Mouse (Mus musculus): ENCODE measurements at regions not wholly inside any gene's neighbourhood (a gene's known extent, or its start where the extent isn't known, plus 50 kb on each side); places are given as distances from the start of the nearest gene placed in this dataset.

DNA sequence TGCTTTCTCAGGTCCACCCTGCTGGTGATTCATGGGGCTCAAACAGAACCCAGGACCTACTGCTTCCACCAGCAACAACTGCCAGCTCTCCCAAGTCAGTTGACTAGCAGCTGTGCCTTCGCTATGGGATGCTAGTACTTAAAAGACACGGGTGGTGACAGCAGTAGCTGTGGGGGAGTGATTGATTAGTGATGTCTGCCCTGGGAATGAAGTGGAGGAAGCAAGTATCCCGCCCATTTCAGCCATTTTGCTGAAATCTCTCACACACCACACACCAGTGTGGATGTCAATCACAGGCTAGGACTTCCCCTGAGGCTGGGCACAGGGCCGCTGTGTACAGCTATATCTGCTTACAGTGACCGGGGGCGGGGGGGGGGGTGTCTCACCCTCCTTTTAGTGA, 153.2 kb downstream of the Matn1 start:
- no peak for DNase-seq (ENCODE audit: low spot score)

DNA sequence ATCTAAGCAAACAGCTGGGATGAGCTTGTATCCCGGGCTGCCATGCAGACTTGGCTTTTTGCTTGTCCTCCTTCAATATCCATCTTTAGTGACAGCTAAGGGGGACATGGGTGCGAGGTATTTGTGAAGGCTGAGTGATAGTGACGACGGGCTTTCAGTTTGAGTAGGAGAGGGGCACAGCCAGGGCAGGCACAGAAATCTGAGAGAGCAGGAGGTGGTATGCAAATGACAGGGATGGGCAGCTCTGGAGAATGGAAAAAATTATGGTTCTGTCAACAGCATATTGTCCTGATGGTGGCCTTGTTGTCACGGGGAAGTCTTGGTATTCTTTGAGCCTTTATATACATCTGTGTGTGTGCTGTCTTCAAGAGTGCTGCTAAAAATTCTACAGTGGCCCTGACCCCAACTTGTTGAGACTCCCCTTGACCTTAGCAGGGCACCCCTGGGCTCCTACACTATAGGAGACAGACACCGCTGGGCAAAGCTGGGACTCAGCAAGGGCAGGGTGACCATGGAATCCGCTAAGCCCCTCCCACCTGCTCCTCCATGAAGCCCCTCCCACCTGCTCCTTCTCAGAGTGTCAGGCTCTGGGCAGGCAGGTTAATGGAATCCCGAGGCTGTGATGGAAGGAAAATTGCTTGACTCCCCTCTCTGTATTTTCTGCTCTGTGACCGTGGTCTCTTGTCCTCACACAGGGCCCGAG, 156.1 kb downstream of the Matn1 start:
- DNase-seq (ENCODE audit: low spot score), result no peak

DNA sequence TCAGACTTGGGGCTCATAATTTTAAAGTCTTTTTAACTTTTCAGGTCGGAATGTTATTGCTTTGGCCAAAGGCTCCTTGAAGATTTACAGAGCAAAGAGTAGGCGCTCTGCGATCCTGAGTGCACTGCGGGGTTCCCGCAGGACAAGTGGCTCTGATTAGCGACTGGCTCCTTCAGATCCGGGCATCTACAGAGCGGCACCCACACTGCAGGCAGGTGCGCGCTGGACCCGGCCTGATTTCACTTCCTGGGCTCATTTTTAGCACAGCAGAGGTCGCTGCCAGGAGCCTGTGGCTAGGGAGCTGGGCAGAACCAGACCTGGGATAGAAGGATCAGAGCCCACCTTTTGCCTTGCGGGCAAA, 156.6 kb downstream of the Matn1 start:
- DNase-seq (ENCODE audit: low spot score), result no peak

DNA sequence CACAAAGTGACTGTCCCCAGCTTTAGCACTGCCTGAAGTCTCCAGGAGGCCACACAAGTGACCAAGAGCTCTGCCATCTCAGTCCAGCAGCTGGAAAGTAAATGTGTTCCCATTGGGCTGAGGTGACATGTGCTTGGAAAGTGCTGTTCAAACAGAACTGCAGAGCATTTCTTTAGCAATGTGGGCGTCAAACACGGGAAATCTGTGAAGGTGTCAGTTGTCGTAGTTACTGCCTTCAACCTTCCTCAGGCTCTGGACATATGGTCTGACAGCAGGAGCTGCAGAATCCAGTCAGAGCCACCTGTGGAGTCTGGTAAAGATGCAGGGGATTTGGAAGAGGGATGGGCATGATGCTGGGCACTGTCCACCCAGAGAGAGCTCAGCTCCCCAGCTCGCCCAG, 158.0 kb downstream of the Matn1 start:
- no peak for DNase-seq (ENCODE audit: low spot score)

DNA sequence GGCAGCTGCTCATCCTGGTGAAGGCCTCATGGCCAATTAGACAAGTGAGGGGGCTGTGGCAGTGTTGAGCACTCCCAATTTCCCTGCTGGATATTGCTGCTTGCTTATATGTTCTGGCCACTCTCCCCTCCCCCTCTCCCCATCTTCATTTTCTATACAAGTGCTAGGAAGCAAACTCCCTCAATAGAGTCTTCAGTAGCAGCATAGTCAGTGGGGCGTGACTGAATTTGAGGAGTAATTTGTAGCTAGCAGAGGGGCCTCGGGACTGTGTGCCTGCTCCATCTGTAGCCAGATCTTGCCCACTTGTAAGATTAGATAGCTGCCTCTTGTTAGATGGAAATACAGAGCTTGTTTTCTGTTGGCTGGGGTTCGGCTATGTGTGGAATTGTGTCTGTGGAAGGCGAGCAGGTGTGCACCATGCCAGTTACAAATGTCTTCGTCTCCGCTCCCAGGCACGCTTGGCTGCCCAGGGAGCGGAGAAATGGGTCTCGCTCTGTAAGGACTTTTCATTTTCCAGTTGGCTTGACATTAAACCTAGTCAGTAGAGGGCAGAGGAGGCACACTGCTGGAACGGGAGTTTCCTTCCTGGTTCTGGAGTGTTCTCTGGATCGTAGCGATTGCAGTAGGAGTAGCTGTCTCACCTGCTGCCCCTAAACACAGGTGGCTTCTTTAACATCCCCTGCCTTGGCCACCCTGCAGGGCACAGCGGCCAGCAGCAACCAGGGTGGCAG, 163.1 kb downstream of the Matn1 start:
- DNase-seq (ENCODE audit: low spot score), result no peak

DNA sequence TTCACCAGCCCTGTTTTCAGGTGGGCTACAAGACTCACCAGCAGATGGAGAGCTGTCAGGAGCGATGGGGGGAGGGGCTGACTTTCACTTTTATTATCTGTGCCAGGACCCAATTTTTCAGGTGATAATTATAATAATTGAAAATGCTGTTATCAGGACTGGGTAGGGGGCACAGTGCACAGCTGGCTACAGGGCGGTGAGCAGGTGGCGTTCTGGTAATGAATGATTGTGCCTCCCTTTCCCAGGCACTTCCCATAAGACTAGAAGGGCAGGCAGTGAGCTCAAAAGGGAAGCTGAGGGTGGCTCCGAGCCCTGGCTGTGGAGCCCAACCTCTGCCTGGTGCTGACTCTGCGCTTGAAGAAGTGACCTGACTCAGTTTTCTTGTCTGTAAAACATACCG, 168.4 kb downstream of the Matn1 start:
- no peak for DNase-seq (ENCODE audit: low spot score)

DNA sequence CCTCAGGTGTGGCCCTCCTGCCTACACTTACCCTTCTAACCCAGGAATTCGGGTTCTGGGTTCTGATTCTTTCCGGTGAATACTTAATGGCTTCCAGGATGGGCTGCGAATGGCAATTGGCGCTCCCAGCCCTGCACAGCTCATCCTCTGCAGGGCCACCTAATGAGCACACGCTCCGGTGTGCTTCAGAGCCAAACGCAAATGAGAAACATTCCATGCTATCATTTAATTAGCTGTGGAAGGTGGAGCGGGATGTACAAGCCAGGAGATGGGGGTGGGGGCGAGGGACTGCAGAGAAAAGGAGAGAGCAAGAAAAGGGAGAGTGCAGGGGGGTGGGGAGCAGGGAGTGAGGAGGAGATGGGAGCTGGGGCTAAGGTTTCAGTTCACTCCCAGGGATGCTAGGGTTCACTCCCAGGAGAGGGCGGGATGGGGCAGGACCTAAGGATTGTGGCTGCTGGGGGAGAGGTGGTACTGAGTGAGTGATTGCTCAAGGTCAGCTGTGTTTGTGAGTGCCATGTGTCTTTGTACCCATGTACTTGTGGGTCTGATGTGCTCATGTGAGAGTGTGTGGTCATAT, 169.6 kb downstream of the Matn1 start:
- no peak for DNase-seq (ENCODE audit: low spot score)

DNA sequence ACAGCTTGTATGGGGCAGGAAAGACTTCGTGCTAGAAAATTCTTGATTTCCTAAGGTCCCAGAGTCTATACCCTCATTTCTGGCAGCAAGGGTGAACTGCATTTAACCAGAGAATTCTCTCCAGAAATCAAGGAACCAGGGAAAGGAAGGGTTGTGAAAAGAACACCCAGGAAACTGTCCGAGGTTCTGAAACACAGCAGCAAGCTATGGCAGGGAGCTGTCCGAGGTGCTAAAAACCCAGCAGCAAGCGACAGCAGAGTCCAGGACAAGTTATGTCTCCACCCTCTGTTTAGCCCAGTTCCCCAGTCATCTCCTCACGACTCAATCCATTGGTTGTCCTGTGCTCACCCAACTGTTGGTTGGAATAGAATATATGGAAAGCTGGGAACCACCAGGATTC, 171.1 kb downstream of the Matn1 start:
- peak; percentile 47 for DNase-seq (ENCODE audit: low spot score)

DNA sequence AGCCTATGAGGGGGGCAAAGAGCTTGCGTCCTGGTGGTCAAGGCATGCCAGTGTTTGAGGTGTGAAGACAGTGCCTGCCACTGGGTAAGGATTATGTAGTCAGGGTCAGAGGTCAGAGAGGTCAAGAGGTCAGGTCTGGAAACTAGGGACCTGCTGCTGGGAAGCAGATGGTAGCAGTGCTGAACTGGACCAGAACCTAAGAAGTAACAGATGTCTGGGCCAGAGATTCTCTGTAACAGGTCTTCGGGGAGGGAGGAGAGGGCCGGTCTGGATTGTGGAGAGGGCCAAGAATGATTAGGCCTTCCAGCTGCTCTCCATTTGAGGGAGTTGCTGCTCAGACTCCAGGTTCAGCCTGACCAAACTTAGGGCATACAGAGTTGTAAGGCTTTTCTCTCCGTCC, 174.4 kb downstream of the Matn1 start:
- no peak for DNase-seq (ENCODE audit: low spot score)

DNA sequence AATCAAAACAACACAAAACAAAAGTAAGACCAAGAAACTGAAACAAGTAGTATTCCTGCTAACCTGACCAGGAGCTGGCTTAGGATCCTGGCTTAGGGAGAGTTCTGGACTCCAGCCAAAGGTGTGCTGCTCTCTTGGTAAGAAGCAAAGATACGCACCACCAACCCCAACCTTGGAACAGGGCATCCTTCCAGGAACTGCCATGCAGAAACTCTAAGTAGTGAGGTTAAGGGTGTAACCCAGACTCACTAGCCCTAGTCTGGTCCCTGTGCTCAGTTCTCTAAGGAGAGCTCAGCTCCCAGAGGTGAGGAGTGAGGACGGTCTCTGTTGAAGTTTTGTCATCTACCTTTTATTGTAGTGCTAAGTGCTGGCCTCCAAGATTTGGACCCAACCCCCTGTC, 175.4 kb downstream of the Matn1 start:
- DNase-seq (ENCODE audit: low spot score), result no peak

DNA sequence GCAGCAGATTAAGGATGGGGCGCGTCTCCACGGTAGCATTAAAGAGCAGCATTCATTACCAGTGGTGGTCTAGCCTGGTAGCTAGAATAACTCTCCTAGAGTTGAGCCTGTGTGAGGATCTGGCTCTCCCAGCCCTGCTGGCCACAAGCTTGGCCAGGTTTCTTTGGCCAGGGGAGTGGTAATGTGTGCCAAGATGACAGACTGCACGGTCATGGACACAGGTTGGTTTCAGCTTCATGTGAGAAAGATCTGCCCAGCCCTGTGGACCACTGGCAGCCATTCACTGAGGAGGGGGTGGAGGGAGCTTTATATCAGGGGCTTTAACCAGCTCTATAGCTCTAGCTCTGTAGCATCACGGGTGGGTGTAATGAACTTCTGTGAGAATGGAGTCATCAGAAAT, 176.5 kb downstream of the Matn1 start:
- no peak for DNase-seq (ENCODE audit: low spot score)

DNA sequence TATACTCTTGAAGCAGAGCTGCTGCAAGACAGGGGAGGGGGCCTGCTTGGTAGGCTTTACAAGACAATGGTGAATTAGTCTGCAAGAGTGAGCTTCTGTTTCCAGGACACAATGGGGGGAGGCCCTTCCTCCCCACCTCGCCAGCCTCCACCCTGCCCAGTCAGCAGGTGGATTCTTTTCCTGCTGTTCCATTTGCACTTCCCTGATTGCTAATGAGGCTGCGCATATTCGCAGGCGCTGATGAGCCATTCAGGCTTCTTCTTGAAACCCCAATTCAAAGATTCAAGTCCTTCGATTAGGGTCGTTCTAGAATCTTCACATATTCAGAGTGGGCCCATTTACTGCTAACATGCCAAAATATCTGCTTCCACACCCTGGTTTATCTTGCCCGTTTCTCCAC, 181.8 kb downstream of the Matn1 start:
- DNase-seq (ENCODE audit: low spot score), result no peak

DNA sequence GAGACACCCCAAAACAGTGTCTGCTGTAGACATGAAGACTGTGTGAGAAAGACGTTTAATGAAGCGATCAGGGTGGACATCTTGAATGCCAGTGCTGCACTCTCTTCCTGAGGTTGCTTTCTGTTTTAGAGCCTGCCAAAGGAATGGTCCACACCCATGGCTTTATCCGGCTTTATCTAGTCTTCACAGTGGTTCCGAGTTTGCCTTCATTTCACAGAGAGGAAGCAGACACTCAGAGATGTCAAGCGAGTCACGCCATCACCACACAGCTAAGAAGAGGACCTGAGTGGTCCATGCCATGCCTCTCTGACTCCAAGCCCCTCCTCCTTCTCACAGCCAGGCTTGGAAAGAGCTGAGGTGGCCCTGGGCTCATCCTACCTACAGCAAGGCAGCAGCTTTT, 182.7 kb downstream of the Matn1 start:
- no peak for DNase-seq (ENCODE audit: low spot score)

DNA sequence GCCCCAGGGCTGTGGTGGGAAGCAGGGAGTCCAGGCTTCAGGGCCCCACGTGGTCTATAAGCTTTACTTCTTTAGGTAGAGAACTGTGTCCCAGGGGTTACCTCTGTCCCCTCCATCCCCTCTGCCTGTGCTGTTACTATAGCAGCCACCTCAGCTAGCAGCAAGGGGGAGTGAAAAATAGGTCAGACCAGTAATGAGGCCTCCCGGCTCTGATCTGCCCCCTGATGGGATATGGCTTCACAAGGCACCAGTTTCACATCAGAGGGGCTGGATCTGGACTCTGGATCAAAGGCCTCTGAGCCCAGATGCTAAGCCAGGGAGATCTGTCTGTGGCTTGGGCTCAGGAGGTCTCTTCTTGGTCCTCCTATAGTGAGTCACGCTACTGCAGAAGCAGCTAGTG, 184.5 kb downstream of the Matn1 start:
- DNase-seq (ENCODE audit: low spot score), result no peak

DNA sequence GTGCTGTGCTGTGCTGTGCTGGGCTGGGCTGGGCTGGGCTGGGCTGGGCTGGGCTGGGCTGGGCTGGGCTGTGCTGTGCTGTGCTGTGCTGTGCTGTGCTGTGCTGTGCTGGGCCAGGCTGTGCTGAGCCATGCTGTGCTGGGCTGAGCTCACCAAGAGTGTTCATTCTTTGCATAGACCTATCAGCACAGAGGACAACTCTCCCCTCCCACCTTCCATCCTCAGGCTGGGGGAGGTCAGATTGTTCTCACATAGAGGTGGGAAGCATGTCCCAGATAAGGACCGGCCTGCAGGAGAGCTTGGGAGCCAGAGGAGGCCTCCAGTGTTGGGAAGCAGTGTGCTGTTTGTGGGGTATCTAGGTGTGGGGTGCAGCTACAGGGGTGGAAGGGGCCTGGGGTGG, 188.0 kb downstream of the Matn1 start:
- DNase-seq (ENCODE audit: low spot score), result no peak

DNA sequence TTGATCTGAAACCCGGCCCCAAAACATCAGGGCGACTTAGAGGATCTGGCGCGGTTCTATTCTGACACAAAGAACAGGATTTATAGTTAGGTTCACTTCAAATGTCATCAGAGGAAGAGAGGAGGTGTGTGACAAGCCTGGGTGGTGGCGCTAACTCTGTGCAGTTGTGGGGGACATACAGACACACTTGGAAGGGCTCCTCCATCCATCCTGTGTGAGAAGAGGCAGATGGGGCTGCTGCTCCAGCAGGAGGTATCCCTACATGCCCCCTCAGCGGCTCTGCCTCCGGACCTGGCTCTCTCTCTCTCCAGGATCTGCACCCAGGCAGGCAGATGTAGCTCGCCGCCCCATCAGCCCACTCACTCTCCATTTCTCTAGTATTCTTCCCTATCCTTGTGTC, 188.6 kb downstream of the Matn1 start:
- no peak for DNase-seq (ENCODE audit: low spot score)

DNA sequence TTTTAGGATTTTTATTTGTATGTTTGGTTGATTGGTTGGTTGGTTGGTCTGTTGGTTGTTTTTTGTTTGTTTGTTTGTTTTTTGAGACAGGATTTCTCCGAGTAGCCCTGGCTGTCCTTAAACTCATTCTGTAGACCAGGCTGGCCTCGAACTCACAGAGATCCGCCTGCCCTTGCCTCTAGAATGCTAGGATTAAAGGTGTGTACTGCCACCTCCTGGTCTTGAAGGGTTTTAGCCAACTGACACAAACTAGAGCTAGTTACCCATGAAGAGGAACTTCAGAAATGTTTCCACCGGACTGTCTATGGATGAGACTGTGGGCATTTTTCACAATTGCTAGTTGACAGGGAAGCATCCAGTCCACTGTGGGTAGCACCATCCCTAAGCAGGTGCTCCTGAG, 191.7 kb downstream of the Matn1 start:
- no peak for DNase-seq (ENCODE audit: low spot score)

DNA sequence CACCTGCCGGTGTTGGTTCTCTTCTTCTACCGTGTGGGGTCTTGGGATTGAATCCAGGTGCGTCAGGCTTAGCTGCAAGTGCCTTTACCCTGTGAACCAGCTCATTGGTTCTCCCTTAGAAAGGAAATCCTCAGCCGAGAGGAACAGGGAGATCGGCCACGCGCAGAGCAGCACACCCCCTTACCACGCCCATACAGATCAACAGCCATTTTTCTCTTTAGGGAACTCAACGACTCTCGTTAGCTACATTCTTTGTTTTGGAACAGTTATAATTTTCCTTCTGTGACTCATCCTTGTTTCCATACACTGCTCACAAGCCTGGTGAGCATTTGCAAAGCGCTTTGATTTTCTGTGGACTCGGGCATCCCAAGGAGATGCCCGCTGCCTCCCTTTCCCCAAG, 194.7 kb downstream of the Matn1 start:
- DNase-seq (ENCODE audit: low spot score), result no peak

DNA sequence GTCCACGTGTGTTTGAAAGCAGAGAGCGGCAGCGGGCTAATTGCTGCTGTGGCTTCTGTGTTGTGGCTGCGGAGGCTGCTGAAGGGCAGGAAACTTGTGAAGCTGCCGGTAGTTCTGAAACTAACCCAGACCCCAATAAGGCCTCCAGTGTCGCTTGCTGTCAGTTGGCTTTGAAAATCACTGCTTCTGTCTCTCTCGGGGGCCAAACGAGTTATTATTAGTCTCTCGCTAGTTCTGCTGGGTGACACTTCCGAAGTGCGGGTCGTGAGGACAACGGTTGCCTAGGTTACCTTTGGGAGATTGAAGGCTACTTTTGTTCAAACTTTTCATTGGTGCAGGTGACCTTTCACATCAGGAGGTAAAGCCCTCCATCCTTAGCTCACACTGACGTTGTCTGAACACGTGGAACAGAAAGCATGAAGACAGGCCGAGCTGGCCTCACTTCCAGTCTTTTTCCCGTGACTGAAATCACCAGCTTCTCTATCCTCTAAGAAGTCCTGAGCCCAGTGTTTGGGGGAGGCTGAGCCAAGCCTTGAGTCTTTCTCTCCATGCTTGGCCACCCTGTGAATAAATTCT, 197.8 kb downstream of the Matn1 start:
- no peak for DNase-seq (ENCODE audit: low spot score)

DNA sequence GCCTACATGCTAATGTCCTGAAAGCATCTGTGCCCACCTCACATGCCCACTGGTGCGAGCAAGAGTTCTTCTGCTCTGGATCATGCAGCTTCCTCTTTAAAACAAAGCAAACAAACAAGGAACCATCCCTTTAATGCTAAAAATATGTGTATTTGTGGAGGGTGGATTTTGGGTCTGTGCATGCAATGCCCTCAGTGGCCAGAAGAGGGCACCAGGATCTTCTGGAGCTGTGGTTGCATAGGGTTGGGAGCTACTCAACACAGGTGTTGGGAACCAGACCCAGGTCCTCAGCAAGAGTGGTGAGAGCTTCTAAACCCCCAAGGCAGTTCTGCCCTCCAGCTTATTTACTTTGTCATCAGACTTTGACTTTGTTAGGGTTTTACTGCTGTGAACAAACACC, 201.3 kb downstream of the Matn1 start:
- DNase-seq (ENCODE audit: low spot score), result no peak

DNA sequence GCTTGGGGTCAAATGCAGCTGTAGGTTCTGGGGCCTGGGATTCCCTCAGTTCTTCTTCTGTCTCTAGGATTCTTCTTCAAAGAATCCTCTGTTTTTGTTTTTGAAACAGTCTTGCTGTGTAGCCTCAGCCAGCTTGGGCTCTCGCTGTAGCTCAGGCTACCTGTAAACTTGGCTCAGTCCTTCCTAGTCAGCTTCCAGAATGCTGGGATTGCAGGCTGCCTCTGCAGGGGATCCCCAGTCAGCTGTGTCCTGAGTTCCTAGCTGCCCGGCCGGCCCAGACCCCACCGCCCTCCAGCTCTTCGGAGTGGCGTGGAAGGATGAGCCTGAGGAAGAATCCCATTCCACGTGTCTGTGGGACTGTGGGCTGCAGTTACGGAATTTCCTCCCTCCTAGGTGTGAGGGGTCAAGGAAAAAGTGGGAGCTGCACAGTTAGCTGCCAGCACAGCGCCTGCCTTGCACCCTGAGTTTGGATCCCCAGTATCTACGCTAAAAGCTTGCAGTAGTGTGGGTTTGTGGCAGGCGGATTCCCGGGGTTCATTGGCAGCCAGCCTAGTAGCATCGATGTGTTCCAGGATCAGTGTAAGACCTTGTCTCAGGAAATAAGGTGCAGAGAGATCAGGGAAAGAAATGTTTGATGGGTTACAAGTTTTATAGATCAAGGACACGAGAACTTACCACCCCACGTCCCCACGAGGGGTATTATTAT, 204.0 kb downstream of the Matn1 start:
- DNase-seq (ENCODE audit: low spot score), result no peak

DNA sequence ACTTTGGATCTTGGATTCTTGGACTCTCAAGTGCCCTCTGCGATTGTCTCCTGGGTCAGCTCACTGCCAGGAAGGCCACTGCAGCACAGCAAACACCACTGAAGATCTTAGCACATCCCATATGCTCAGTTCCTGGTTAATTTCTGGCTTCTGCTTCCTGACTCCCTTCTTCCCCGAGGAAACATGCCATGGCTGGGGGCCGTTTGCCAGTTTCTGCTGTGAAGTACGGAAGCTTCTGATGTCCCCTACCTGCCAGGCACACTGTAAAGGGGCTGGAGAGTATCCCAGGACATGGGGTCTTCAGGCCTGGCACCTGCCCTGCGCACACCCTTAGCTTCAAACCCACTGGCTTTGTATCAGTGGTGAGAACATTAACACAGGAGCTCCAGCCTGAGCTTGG, 205.3 kb downstream of the Matn1 start:
- no peak for DNase-seq (ENCODE audit: low spot score)

DNA sequence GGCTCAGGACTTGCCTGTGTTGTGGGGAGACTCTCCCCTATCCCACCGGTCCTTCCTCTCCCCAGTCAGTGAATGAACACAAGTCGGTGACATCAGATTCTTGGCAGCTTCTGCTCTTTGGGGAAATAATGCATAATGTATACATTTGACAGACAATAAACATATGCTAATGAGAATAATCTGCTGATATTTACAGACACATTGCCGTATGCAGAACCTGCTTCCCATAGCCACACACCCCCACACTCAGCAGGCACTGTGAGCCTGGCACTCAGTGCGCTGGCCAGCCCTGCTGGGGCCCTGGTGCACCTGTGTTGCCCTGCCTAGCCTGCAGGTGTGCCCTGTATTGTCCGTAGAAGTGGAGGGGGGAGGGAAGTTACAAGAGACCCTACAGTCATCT, 215.5 kb downstream of the Matn1 start:
- no peak for DNase-seq (ENCODE audit: low spot score)
